Mouse (Mus musculus) testis, adult 2 months (tissue): ENCODE results near the gene Med24.

ENCODE experiments used
- CTCF ChIP-seq: fragments of 200-500 bp; IDR thresholded peaks from 2 replicates; pipeline ENCODE4 v1.5.1; 2012; ENCODE audit warnings: low read depth, mild to moderate bottlenecking, inconsistent platforms, low read length, moderate library complexity; ENCODE audit not compliant: control insufficient read depth, insufficient read depth, insufficient replicate concordance
- POLR2A ChIP-seq: fragments of 200-500 bp; IDR thresholded peaks from 2 replicates; pipeline ENCODE4 v1.6.1; 2012; ENCODE audit warnings: low read depth, mild to moderate bottlenecking, inconsistent platforms, low read length, moderate library complexity; ENCODE audit not compliant: control insufficient read depth

DNA sequence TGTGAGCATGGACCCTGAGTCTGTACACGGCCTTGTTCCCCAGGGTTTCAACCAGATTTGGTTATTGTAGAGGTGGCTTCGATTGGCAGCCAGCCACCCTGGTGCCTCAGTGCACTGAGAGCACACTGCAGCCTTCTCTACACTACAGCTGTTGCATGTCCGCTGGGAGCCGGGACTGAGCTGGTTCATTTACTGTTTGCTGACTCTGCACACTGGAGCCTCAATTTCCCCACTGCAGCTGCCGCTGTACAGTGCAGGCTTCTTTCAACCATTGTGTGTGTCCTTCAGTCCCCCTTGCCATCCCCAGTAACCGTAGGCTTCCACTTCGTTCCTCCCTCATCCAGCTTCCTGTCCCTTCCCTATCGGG, 10.8 kb upstream of the Med24 start:
- TF ChIP-seq CTCF (no peak), POLR2A (no peak)
